Mouse (Mus musculus): Measurements from ENCODE around the gene Kif19a. TPM values are rescaled to one million over a fixed set of nuclear protein-coding genes. Genes with fewer than 3 reads are reported as not detected.

Kif19a gene
- polyA plus RNA-seq, 1 experiment from 2014 or later: 0.46 TPM

DNA sequence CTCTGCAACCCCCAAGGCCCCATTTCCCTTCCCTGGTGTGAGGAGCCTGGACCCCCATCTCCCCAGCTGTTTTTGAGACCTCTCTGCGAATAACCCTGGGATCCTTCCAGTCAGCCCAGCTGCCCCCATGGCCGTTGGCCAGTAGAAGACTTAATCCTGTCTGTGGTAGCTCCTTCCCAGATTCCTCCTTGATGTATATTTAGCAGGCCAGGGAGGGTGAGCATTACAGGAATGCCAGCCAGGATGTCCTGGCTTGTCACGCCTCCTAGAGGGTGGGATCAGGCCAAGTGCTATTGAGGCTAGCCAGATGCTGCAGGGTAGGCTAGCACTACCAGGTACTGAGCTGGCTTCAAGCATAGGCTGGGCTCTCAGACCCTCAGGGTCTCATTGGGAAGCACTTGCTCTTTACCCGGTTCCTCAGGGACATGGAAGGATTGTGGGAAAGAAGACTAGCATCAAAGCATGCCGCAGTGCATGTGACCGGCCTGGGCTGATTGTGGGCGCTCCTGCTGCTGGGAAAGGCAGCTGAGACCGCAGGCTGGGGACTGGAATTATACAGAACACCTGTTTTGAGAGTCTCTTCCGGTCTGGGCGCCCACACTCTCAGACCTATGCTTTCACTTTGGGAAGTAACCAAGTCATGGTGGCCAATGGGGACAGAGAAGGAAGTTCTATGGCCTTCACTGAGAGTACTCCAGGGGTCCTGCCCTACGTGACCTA, 49.8 kb downstream of the Kif19a start:
- Histone ChIP-seq H3K27ac (ENCODE audit: low read length) (no peak overlapping the region), H3K36me3 (ENCODE audit: insufficient read depth, low read length) (no peaks in the 10 kb centered on the region), H3K27me3 (ENCODE audit: insufficient read depth, low read length) (no peaks in the 10 kb centered on the region), H3K4me3 (ENCODE audit: low read length) (no peak overlapping the region), H3K9me3 (ENCODE audit: low read length) (no peaks in the 10 kb centered on the region), H3K9ac (replicated peaks; ENCODE audit: low read length) (no peak overlapping the region), H3K4me2 (replicated peaks; ENCODE audit: low read depth, low read length) (no peak overlapping the region), H3K4me1 (ENCODE audit: insufficient read depth, low read length) (peaks cover 16% of the 10 kb centered on the region)
- ATAC-seq (ENCODE audit: low FRiP score, low TSS enrichment): no peak
- WGBS: 77% methylated on average over 11 of the region's 11 CpGs

DNA sequence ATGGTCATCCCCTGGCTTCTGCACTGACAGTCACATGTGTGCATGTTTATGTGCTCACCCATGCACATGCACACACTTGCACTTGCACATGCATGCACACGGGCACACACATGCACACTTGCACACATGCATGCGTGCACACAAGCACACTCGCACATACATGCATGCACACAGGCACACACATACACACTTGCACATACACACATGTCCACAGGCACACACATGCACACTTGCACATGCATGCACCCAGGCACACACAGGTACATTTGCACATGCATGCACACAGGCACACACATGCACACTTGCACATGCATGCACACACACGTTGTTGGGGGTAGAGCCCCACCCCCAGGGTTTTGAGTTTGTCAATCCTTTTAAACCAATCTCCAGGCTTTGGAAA, 51.7 kb downstream of the Kif19a start:
- H3K27ac ChIP-seq (ENCODE audit: low read length): no peak overlapping the region
- peaks cover 13% of the 10 kb centered on the region for H3K4me1 ChIP-seq (ENCODE audit: insufficient read depth, low read length)
- ATAC-seq (ENCODE audit: low FRiP score, low TSS enrichment): no peak
- WGBS: 91% methylated on average over 4 of the region's 4 CpGs
- no peaks in the 10 kb centered on the region for H3K36me3 ChIP-seq (ENCODE audit: insufficient read depth, low read length)
- H3K9me3 ChIP-seq (ENCODE audit: low read length): no peaks in the 10 kb centered on the region
- no peaks in the 10 kb centered on the region for H3K27me3 ChIP-seq (ENCODE audit: insufficient read depth, low read length)
- H3K9ac ChIP-seq (replicated peaks; ENCODE audit: low read length): no peak overlapping the region
- no peak overlapping the region for H3K4me3 ChIP-seq (ENCODE audit: low read length)
- no peak overlapping the region for H3K4me2 ChIP-seq (replicated peaks; ENCODE audit: low read depth, low read length)

DNA sequence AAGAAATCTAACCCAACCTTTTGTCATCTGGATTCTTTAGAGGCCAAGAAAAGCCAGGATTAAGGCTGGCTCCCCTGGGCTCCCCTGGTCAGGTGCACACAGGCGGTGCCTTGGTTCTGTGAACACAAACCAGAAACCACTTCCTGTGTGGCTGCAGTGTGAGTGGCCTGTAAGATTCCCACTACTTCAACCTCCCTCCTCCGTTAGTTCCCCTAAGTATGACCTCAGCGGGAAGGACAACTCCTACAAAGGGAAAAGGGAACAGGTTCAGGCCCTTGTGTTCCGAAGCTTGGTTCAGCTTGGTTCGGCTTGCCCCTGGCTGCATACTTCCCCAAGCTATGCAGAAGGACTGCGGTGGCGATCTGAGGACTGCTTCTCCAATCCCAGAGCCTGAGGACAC, 53.0 kb downstream of the Kif19a start:
- no peak for ATAC-seq (ENCODE audit: low FRiP score, low TSS enrichment)

DNA sequence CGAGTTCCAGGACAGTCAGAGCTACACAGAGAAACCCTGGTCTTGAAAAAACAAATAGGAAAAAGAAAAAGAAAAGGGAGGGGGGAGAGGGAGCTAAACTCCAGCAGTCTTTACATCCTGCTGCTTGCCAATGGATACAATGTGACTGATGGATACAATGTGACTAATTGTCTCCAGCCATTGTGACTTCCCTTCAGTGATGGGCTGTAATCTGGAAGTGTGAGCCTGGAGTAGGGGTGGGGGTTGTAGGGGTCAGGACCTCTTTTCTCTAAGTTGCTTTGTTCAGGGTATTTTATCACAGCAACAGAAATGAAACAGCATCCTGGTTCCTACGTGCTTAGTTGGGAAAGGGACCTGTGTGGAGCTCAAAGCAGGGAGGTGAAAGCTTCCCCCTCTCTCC, 53.9 kb downstream of the Kif19a start:
- no peak overlapping the region for H3K9ac ChIP-seq (replicated peaks; ENCODE audit: low read length)
- no peaks in the 10 kb centered on the region for H3K9me3 ChIP-seq (ENCODE audit: low read length)
- H3K27ac ChIP-seq (ENCODE audit: low read length): no peak overlapping the region
- peaks cover 28% of the 10 kb centered on the region for H3K4me1 ChIP-seq (ENCODE audit: insufficient read depth, low read length)
- 49% methylated on average over 2 of the region's 2 CpGs for WGBS
- H3K36me3 ChIP-seq (ENCODE audit: insufficient read depth, low read length): no peaks in the 10 kb centered on the region
- H3K4me3 ChIP-seq (ENCODE audit: low read length): no peak overlapping the region
- no peak overlapping the region for H3K4me2 ChIP-seq (replicated peaks; ENCODE audit: low read depth, low read length)
- no peaks in the 10 kb centered on the region for H3K27me3 ChIP-seq (ENCODE audit: insufficient read depth, low read length)
- no peak for ATAC-seq (ENCODE audit: low FRiP score, low TSS enrichment)

More for the DNA sequence above, 53.0 kb downstream of the Kif19a start:
- no peak overlapping the region for H3K4me2 ChIP-seq (replicated peaks; ENCODE audit: low read depth, low read length)
- no peaks in the 10 kb centered on the region for H3K27me3 ChIP-seq (ENCODE audit: insufficient read depth, low read length)
- H3K4me3 ChIP-seq (ENCODE audit: low read length): no peak overlapping the region
- no peak overlapping the region for H3K27ac ChIP-seq (ENCODE audit: low read length)
- H3K9me3 ChIP-seq (ENCODE audit: low read length): no peaks in the 10 kb centered on the region
- H3K4me1 ChIP-seq (ENCODE audit: insufficient read depth, low read length): peaks cover 18% of the 10 kb centered on the region
- 84% methylated on average over 7 of the region's 7 CpGs for WGBS
- H3K9ac ChIP-seq (replicated peaks; ENCODE audit: low read length): no peak overlapping the region
- H3K36me3 ChIP-seq (ENCODE audit: insufficient read depth, low read length): no peaks in the 10 kb centered on the region

DNA sequence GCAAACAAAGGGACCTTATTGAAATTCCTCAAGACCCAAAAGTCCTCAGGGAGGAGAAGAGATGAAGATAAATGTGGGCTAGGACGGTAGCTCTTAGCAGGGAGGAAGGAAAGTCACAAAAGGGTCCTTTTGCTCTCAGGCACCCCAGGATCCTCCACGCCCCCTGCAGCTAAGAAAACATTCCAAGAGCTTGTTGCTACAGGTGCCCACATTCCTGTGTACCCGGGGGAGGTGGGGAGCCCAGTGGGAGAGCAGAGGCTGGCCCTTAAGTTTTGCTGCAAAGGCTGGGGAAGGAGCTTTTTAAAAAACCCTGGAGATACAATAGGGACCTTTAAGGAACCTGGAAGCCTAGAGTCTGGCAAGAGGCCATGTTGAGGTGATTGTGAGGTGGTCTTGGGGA, 55.3 kb downstream of the Kif19a start:
- Histone ChIP-seq H3K36me3 (ENCODE audit: insufficient read depth, low read length) (no peaks in the 10 kb centered on the region), H3K4me2 (replicated peaks; ENCODE audit: low read depth, low read length) (no peak overlapping the region), H3K27me3 (ENCODE audit: insufficient read depth, low read length) (no peaks in the 10 kb centered on the region), H3K4me3 (ENCODE audit: low read length) (no peak overlapping the region), H3K9ac (replicated peaks; ENCODE audit: low read length) (no peak overlapping the region), H3K4me1 (ENCODE audit: insufficient read depth, low read length) (peaks cover 29% of the 10 kb centered on the region), H3K27ac (ENCODE audit: low read length) (no peak overlapping the region), H3K9me3 (ENCODE audit: low read length) (no peaks in the 10 kb centered on the region)
- WGBS: 32% methylated on average over 3 of the region's 3 CpGs
- ATAC-seq (ENCODE audit: low FRiP score, low TSS enrichment): no peak

DNA sequence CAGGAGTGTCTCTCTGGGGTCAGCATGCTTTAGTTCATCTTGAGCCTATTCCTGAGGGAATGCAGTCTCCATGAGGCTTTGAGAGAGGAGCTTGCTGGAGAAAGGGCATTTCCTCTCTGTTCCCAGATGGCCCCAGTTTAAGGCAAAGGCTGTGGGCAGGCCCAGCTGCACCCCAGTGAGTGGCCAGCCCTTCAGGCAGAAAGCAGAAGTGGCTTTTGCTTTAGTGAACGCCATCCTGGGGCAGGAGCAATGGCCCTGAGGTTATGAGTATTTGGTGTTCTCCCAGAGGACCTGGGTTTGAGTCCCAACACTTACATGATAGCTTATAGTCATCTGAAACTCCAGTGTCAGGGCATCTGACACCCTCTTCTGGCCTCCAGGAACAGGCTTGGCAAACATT, 56.1 kb downstream of the Kif19a start:
- H3K4me2 ChIP-seq (replicated peaks; ENCODE audit: low read depth, low read length): no peak overlapping the region
- no peaks in the 10 kb centered on the region for H3K36me3 ChIP-seq (ENCODE audit: insufficient read depth, low read length)
- H3K27me3 ChIP-seq (ENCODE audit: insufficient read depth, low read length): no peaks in the 10 kb centered on the region
- WGBS: 50% methylated on average over 1 of the region's 1 CpGs
- H3K4me1 ChIP-seq (ENCODE audit: insufficient read depth, low read length): peaks cover 29% of the 10 kb centered on the region
- H3K9me3 ChIP-seq (ENCODE audit: low read length): no peaks in the 10 kb centered on the region
- no peak overlapping the region; the same call in 1 of the 2 replicates for H3K9ac ChIP-seq (replicated peaks; ENCODE audit: low read length)
- H3K4me3 ChIP-seq (ENCODE audit: low read length): no peak overlapping the region
- no peak overlapping the region for H3K27ac ChIP-seq (ENCODE audit: low read length)
- ATAC-seq (ENCODE audit: low FRiP score, low TSS enrichment): no peak

DNA sequence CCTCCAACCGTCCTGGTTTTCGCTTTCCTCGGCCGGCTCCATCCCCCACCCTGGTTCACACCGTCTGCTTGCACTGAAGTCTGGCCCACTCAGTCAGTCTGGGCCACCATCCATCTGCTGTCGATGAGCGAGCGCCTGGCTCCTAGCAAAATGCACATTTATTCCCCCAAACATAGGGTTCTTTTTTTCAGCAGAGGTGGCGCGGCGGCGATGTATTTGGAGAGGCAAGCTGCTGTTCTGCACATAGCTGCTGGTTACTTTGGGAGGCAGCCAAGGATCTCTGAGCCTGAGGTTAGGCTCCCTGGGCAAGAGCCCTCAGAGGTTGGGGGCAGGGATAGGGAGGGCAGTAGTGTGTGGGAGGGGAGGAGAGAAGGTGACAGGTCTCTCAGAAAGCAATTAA, 57.5 kb downstream of the Kif19a start:
- peak overlapping the region; percentile 19; the same call in 1 of the 2 replicates for H3K9ac ChIP-seq (replicated peaks; ENCODE audit: low read length)
- H3K9me3 ChIP-seq (ENCODE audit: low read length): no peaks in the 10 kb centered on the region
- peak overlapping the region; percentile 16 for H3K4me2 ChIP-seq (replicated peaks; ENCODE audit: low read depth, low read length)
- 48% methylated on average over 12 of the region's 12 CpGs for WGBS
- no peak overlapping the region for H3K4me3 ChIP-seq (ENCODE audit: low read length)
- no peaks in the 10 kb centered on the region for H3K27me3 ChIP-seq (ENCODE audit: insufficient read depth, low read length)
- no peaks in the 10 kb centered on the region for H3K36me3 ChIP-seq (ENCODE audit: insufficient read depth, low read length)
- H3K27ac ChIP-seq (ENCODE audit: low read length): peak overlapping the region; percentile 80
- peak; percentile 62; the same call in 1 of the 2 replicates for ATAC-seq (ENCODE audit: low FRiP score, low TSS enrichment)
- H3K4me1 ChIP-seq (ENCODE audit: insufficient read depth, low read length): peaks cover 37% of the 10 kb centered on the region

DNA sequence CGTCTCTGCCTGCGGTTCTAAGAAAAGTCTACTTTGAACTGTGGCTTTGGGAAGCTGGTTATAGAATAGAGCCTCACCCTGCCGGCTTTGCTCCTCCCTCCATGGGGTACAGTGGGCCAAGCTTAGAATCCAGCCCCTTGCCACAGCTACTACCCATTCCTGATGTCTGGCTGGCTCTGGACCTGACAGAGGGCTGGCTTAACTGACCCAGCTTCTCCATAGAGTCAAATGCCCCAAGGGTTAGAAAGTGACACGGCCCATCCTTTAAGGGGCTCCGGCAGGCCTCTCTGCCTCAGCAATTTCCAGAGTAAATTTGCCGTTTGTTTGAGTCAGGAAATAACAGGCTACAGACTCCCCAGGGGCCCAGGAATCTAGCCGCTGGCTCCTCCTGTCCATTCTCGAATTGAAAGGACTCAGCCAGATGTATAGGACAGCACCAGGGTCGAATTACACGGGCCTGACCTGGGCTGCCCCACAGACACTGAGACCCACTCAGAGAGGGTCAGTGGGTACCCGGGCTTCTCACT, 58.1 kb downstream of the Kif19a start:
- Histone ChIP-seq H3K4me2 (replicated peaks; ENCODE audit: low read depth, low read length) (peak overlapping the region; percentile 16), H3K9me3 (ENCODE audit: low read length) (no peaks in the 10 kb centered on the region), H3K27ac (ENCODE audit: low read length) (peak overlapping the region; percentile 80), H3K4me1 (ENCODE audit: insufficient read depth, low read length) (peaks cover 38% of the 10 kb centered on the region), H3K4me3 (ENCODE audit: low read length) (no peak overlapping the region), H3K9ac (replicated peaks; ENCODE audit: low read length) (peak overlapping the region; percentile 51), H3K27me3 (ENCODE audit: insufficient read depth, low read length) (no peaks in the 10 kb centered on the region), H3K36me3 (ENCODE audit: insufficient read depth, low read length) (no peaks in the 10 kb centered on the region)
- ATAC-seq (ENCODE audit: low FRiP score, low TSS enrichment): peak; percentile 69
- 7% methylated on average over 11 of the region's 11 CpGs for WGBS

DNA sequence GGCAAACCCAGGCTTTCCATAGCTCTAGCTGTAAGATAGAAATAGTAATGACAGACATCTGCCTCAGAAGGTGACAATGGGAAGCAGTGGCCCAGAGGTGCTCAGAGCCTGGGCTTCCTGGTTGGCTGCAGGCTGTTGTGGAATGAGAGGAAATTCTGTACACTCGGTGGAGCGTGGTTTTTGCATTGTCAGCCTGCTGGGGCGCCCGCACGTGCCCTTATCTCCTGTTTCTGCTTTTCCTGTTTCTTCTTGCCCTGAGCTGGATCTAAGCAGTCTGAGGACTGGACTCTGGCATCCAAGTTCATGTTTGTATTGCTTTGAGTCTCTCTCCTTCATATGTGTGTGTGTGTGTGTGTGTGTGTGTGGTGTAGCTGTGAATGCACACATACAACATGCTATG, 61.5 kb downstream of the Kif19a start:
- ATAC-seq (ENCODE audit: low FRiP score, low TSS enrichment): peak; percentile 57

More for the DNA sequence above, 61.5 kb downstream of the Kif19a start:
- Histone ChIP-seq H3K27ac (ENCODE audit: low read length) (peak overlapping the region; percentile 82), H3K27me3 (ENCODE audit: insufficient read depth, low read length) (no peaks in the 10 kb centered on the region), H3K9ac (replicated peaks; ENCODE audit: low read length) (no peak overlapping the region; the same call in 1 of the 2 replicates), H3K4me3 (ENCODE audit: low read length) (no peak overlapping the region), H3K4me1 (ENCODE audit: insufficient read depth, low read length) (peaks cover 58% of the 10 kb centered on the region), H3K36me3 (ENCODE audit: insufficient read depth, low read length) (no peaks in the 10 kb centered on the region), H3K9me3 (ENCODE audit: low read length) (no peaks in the 10 kb centered on the region), H3K4me2 (replicated peaks; ENCODE audit: low read depth, low read length) (no peak overlapping the region)
- WGBS: 18% methylated on average over 5 of the region's 5 CpGs

Measured in kidney, embryonic 16.5 days (tissue).